Mouse (Mus musculus) heart, embryonic 15.5 days (tissue): ENCODE data around the gene Hspa4. TPM values are rescaled to one million over a fixed set of nuclear protein-coding genes. Genes with fewer than 3 reads are reported as not detected.
"Not testable (repeated sequence)": the region's sequence is repeated elsewhere in the genome, so short reads cannot be mapped to it uniquely, and the experiment has no call there.

Experiments used
- ATAC-seq: fragments of 200-750 bp; cut with Nextera tagmentation; replicated peaks from 2 replicates; pipeline ENCODE4 v1.8.0; 2017; ENCODE audit warnings: low read depth, moderate TSS enrichment; ENCODE audit not compliant: insufficient number of reproducible peaks, insufficient read depth, low FRiP score
- H3K27ac ChIP-seq: fragments of 300-500 bp; sonication (generic); 2 replicates; pipeline ENCODE4 v1.5.1; 2015; ENCODE audit warnings: mild to moderate bottlenecking, inconsistent platforms
- H3K27me3 ChIP-seq: fragments of 300-500 bp; sonication (generic); 2 replicates; pipeline ENCODE4 v1.6.1; 2015; ENCODE audit warnings: inconsistent platforms
- H3K36me3 ChIP-seq: fragments of 300-500 bp; sonication (generic); 2 replicates; pipeline ENCODE4 v1.6.1; 2015; ENCODE audit warnings: mild to moderate bottlenecking, inconsistent platforms
- H3K4me1 ChIP-seq: fragments of 300-500 bp; sonication (generic); replicated peaks from 2 replicates; pipeline ENCODE4 v1.6.1; 2015; ENCODE audit warnings: inconsistent platforms
- H3K4me2 ChIP-seq: fragments of 300-500 bp; sonication (generic); 2 replicates; pipeline ENCODE4 v1.6.1; 2015; ENCODE audit warnings: inconsistent platforms, mild to moderate bottlenecking, moderate library complexity
- H3K4me3 ChIP-seq: fragments of 300-500 bp; sonication (generic); 2 replicates; pipeline ENCODE4 v1.5.1; 2015; ENCODE audit warnings: mild to moderate bottlenecking, inconsistent platforms
- H3K9ac ChIP-seq: fragments of 300-500 bp; sonication (generic); 2 replicates; pipeline ENCODE4 v1.6.1; 2015; ENCODE audit warnings: mild to moderate bottlenecking, inconsistent platforms
- H3K9me3 ChIP-seq: fragments of 300-500 bp; sonication (generic); replicated peaks from 2 replicates; pipeline ENCODE4 v1.6.1; 2016; ENCODE audit warnings: inconsistent platforms
- WGBS: fragments of 180-500 bp; shearing (Covaris S2); methylation state at CpG from one replicate; pipeline ENCODE4 v1.1.7; 2015; ENCODE audit warnings: mixed read lengths; 5-methylcytosine and 5-hydroxymethylcytosine counted together
- polyA plus RNA-seq: library from polyadenylated mRNA; unstranded; fragments of >200 nt; fragmentation: Nextera tagmentation; extraction: Ambion mirVana; gene quantifications from 2 replicates; pipeline ENCODE4 v1.2.1, GENCODE M21; 2015

Gene Hspa4
- polyA plus RNA-seq, result 58.0 and 61.5 TPM in 2 replicates

GRCm38 (mm10) chr11:53300330-53301166 lies at the start of gene Hspa4:
Hspa4 (minus strand) TSS chr11:53300457.
- H3K9ac ChIP-seq, result peak within 1 kb of the TSS; percentile 100
- peak within 1 kb of the TSS; percentile 76 for H3K4me2 ChIP-seq
- peak within 1 kb of the TSS; percentile 99 for H3K27ac ChIP-seq
- H3K4me3 ChIP-seq, result peak within 1 kb of the TSS; percentile 74
- no peaks in the 10 kb centered on the region for H3K36me3 ChIP-seq
- H3K4me1 ChIP-seq, result peaks cover 28% of the 10 kb centered on the region
- no peaks in the 10 kb centered on the region for H3K9me3 ChIP-seq
- 1% methylated on average over 57 of the region's 58 CpGs for WGBS
- no peaks in the 10 kb centered on the region for H3K27me3 ChIP-seq
- peak; percentile 95 for ATAC-seq

GRCm38 (mm10) chr11:53345738-53346137 lies 45.5 kb upstream of the Hspa4 start:
- H3K9me3 ChIP-seq, result no peaks in the 10 kb centered on the region
- H3K4me2 ChIP-seq, result no peak overlapping the region
- no peak for ATAC-seq
- no peak overlapping the region for H3K27ac ChIP-seq
- no peak overlapping the region for H3K9ac ChIP-seq
- H3K4me1 ChIP-seq, result peaks cover 7% of the 10 kb centered on the region
- 19% methylated on average over 2 of the region's 2 CpGs for WGBS
- H3K36me3 ChIP-seq, result no peaks in the 10 kb centered on the region
- H3K27me3 ChIP-seq, result no peaks in the 10 kb centered on the region
- no peak overlapping the region for H3K4me3 ChIP-seq

GRCm38 (mm10) chr11:53345328-53345727 lies 45.1 kb upstream of the Hspa4 start:
- Histone ChIP-seq H3K27ac (no peak overlapping the region), H3K9me3 (no peaks in the 10 kb centered on the region), H3K27me3 (no peaks in the 10 kb centered on the region), H3K4me3 (no peak overlapping the region), H3K4me2 (no peak overlapping the region), H3K4me1 (peaks cover 7% of the 10 kb centered on the region), H3K9ac (no peak overlapping the region), H3K36me3 (no peaks in the 10 kb centered on the region)
- WGBS, result 14% methylated on average over 5 of the region's 5 CpGs
- ATAC-seq, result no peak; the same call in 1 of the 2 replicates

GRCm38 (mm10) chr11:53342711-53343110 lies 42.5 kb upstream of the Hspa4 start:
- H3K9me3 ChIP-seq, result no peaks in the 10 kb centered on the region
- WGBS, result 51% methylated on average over 5 of the region's 5 CpGs
- H3K4me3 ChIP-seq, result no peak overlapping the region
- no peak overlapping the region for H3K4me2 ChIP-seq
- H3K4me1 ChIP-seq, result peaks cover 7% of the 10 kb centered on the region
- H3K27me3 ChIP-seq, result no peaks in the 10 kb centered on the region
- no peak overlapping the region for H3K9ac ChIP-seq
- no peak overlapping the region for H3K27ac ChIP-seq
- no peak for ATAC-seq
- H3K36me3 ChIP-seq, result no peaks in the 10 kb centered on the region

GRCm38 (mm10) chr11:53341019-53341418 lies 40.8 kb upstream of the Hspa4 start:
- not testable (repeated sequence) for H3K36me3 ChIP-seq, ATAC-seq, H3K4me1 ChIP-seq, H3K27me3 ChIP-seq, H3K27ac ChIP-seq, H3K9me3 ChIP-seq, H3K4me3 ChIP-seq, H3K9ac ChIP-seq, H3K4me2 ChIP-seq
- 82% methylated on average over 10 of the region's 10 CpGs for WGBS

GRCm38 (mm10) chr11:53337684-53338083 lies 37.4 kb upstream of the Hspa4 start:
- no peak for ATAC-seq
- H3K27ac ChIP-seq, result no peak overlapping the region
- H3K4me1 ChIP-seq, result no peaks in the 10 kb centered on the region
- no peak overlapping the region for H3K9ac ChIP-seq
- no peaks in the 10 kb centered on the region for H3K9me3 ChIP-seq
- no peak overlapping the region for H3K4me2 ChIP-seq
- no peak overlapping the region for H3K4me3 ChIP-seq
- 56% methylated on average over 8 of the region's 8 CpGs for WGBS
- peaks cover 8% of the 10 kb centered on the region for H3K36me3 ChIP-seq
- H3K27me3 ChIP-seq, result no peaks in the 10 kb centered on the region

- no peak for ATAC-seq
- no peak overlapping the region for H3K27ac ChIP-seq
- H3K27me3 ChIP-seq, result no peaks in the 10 kb centered on the region
- H3K4me1 ChIP-seq, result no peaks in the 10 kb centered on the region
- no peak overlapping the region for H3K9ac ChIP-seq
- peaks cover 15% of the 10 kb centered on the region for H3K36me3 ChIP-seq
- H3K4me3 ChIP-seq, result no peak overlapping the region
- 68% methylated on average over 1 of the region's 1 CpGs for WGBS
- H3K4me2 ChIP-seq, result no peak overlapping the region
- no peaks in the 10 kb centered on the region for H3K9me3 ChIP-seq
Measured at GRCm38 (mm10) chr11:53336924-53337323, 36.7 kb upstream of the Hspa4 start.

GRCm38 (mm10) chr11:53336182-53336571 lies 35.9 kb upstream of the Hspa4 start:
- H3K36me3 ChIP-seq, result peaks cover 22% of the 10 kb centered on the region
- H3K9ac ChIP-seq, result no peak overlapping the region
- no peak for ATAC-seq
- H3K27me3 ChIP-seq, result no peaks in the 10 kb centered on the region
- H3K4me1 ChIP-seq, result no peaks in the 10 kb centered on the region
- no peak overlapping the region for H3K4me3 ChIP-seq
- no peak overlapping the region for H3K27ac ChIP-seq
- H3K9me3 ChIP-seq, result no peaks in the 10 kb centered on the region
- no peak overlapping the region for H3K4me2 ChIP-seq

- peaks cover 28% of the 10 kb centered on the region for H3K36me3 ChIP-seq
- ATAC-seq, result no peak
- no peak overlapping the region for H3K4me3 ChIP-seq
- H3K4me2 ChIP-seq, result no peak overlapping the region
- no peak overlapping the region for H3K9ac ChIP-seq
- H3K4me1 ChIP-seq, result no peaks in the 10 kb centered on the region
- no peaks in the 10 kb centered on the region for H3K27me3 ChIP-seq
- WGBS, result 36% methylated on average over 3 of the region's 3 CpGs
- no peak overlapping the region for H3K27ac ChIP-seq
- no peaks in the 10 kb centered on the region for H3K9me3 ChIP-seq
Measured at GRCm38 (mm10) chr11:53335505-53336181, 35.4 kb upstream of the Hspa4 start.

- no peaks in the 10 kb centered on the region for H3K27me3 ChIP-seq
- H3K4me3 ChIP-seq, result no peak overlapping the region
- H3K36me3 ChIP-seq, result peaks cover 57% of the 10 kb centered on the region
- WGBS, result 81% methylated on average over 14 of the region's 14 CpGs
- H3K4me2 ChIP-seq, result no peak overlapping the region
- no peak overlapping the region for H3K27ac ChIP-seq
- ATAC-seq, result no peak
- no peak overlapping the region for H3K9ac ChIP-seq
- H3K9me3 ChIP-seq, result no peaks in the 10 kb centered on the region
- no peaks in the 10 kb centered on the region for H3K4me1 ChIP-seq
Measured at GRCm38 (mm10) chr11:53332076-53332680, 31.9 kb upstream of the Hspa4 start.

GRCm38 (mm10) chr11:53331121-53331520 lies 30.9 kb upstream of the Hspa4 start:
- 93% methylated on average over 6 of the region's 6 CpGs for WGBS

More at GRCm38 (mm10) chr11:53331121-53331520, 30.9 kb upstream of the Hspa4 start:
- H3K27ac ChIP-seq, result no peak overlapping the region
- no peaks in the 10 kb centered on the region for H3K4me1 ChIP-seq
- H3K4me3 ChIP-seq, result no peak overlapping the region
- H3K9ac ChIP-seq, result no peak overlapping the region
- ATAC-seq, result no peak
- H3K36me3 ChIP-seq, result peaks cover 60% of the 10 kb centered on the region
- no peaks in the 10 kb centered on the region for H3K9me3 ChIP-seq
- H3K4me2 ChIP-seq, result no peak overlapping the region
- H3K27me3 ChIP-seq, result no peaks in the 10 kb centered on the region
